ENCODE assay signal across 17 mouse cellular contexts in the genomic region with DNA sequence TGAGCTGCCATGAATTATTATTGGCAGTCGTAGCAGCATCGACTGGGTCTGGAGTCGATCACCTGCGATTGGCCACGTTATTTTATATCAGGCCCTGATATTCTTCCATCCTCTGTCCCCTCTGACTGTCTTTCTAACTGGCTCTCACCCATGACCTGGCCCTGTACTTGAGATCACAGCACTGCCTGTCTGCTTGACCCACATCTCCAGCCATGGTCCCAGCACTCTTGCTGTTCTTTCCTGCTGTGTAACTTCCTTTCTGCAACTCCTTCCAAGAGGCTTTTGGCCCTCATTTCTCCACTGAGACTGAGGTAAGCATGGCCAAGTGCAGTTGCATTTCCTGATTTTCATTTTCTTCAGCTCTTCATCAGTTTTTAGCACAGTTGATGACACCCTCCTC.
DNase-seq lines count a peak whose midpoint lies in the region; ATAC-seq and TF ChIP-seq lines count a peak whose summit lies in the region.
"Had no signal": no experiment of that assay in that cellular context is flagged by ENCODE, and none has a peak within 500 bp of the region (broad histone marks: within the 10 kb centered on the region; RNA-seq: fewer than 3 reads in every experiment).

No protein-coding gene starts in this region.

- no peaks in the 10 kb centered on the region for H3K36me3 ChIP-seq in heart, embryonic 11.5 days (ENCODE audit: control insufficient read depth, insufficient read depth, low read length)
- no peaks in the 10 kb centered on the region for H3K36me3 ChIP-seq in forebrain, postnatal 0 days (ENCODE audit: insufficient read depth)
- H3K36me3 ChIP-seq: hindbrain, embryonic 10.5 days; limb, embryonic 12.5 days; midbrain, embryonic 10.5 days had no signal

- H3K4me3 ChIP-seq in heart, embryonic 11.5 days (ENCODE audit: low read depth, low read length): no peak overlapping the region
- H3K4me3 ChIP-seq in forebrain, postnatal 0 days (ENCODE audit: low read depth, low read length): no peak overlapping the region
- H3K4me3 ChIP-seq: erythroblast, embryonic 14.5 days; hindbrain, embryonic 10.5 days; layer of hippocampus, adult 2 months; limb, embryonic 12.5 days; midbrain, embryonic 10.5 days had no signal

- no peaks in the 10 kb centered on the region for H3K4me1 ChIP-seq in heart, embryonic 11.5 days (ENCODE audit: control insufficient read depth, insufficient read depth, low read length)
- H3K4me1 ChIP-seq in forebrain, postnatal 0 days (ENCODE audit: insufficient read depth): no peaks in the 10 kb centered on the region
- H3K4me1 ChIP-seq: hindbrain, embryonic 10.5 days; limb, embryonic 12.5 days; midbrain, embryonic 10.5 days had no signal

- H3K27me3 ChIP-seq in heart, embryonic 11.5 days (ENCODE audit: control insufficient read depth, insufficient read depth, low read length): no peaks in the 10 kb centered on the region
- no peaks in the 10 kb centered on the region for H3K27me3 ChIP-seq in forebrain, postnatal 0 days (ENCODE audit: insufficient read depth, low read length)
- H3K27me3 ChIP-seq: limb, embryonic 12.5 days had no signal

- H3K9ac ChIP-seq in heart, embryonic 11.5 days (ENCODE audit: low read depth, low read length): no peak overlapping the region
- no peak overlapping the region for H3K9ac ChIP-seq in forebrain, postnatal 0 days
- H3K9ac ChIP-seq: limb, embryonic 12.5 days; liver, embryonic 14.5 days had no signal

- peak; percentile 7 to 57 for DNase-seq in heart, adult 9 months (ENCODE audit: low spot score in 2 of 2)
- peak; percentile 33 for DNase-seq in cerebellum, adult 11-12 months
- DNase-seq in cerebellum, postnatal 36 days: peak; percentile 24 to 30
- peak; percentile 44 for DNase-seq in skeletal muscle tissue, adult 2 months (ENCODE audit: low read depth, low spot score)
- DNase-seq in forebrain, postnatal 0 days: no peak
- DNase-seq in adrenal gland, adult (ENCODE audit: inconsistent age in 2 of 2, low spot score in 1 of 2): no peak
- no peak for DNase-seq in embryo, embryonic 10.5 days (ENCODE audit: low spot score)
- DNase-seq: embryo, embryonic 11 days had no signal

- no peak for ATAC-seq in heart, embryonic 11.5 days (replicated peaks; ENCODE audit: insufficient number of reproducible peaks, low FRiP score, low TSS enrichment)
- ATAC-seq in forebrain, postnatal 0 days: no peak
- ATAC-seq: inflammation-experienced regulatory T-cells, adult 6 months; Patski had no signal

- no peak overlapping the region for H3K27ac ChIP-seq in heart, embryonic 11.5 days (ENCODE audit: low read depth, low read length)
- H3K27ac ChIP-seq in forebrain, postnatal 0 days (ENCODE audit: low read depth, low read length): no peak overlapping the region
- H3K27ac ChIP-seq: hindbrain, embryonic 10.5 days; layer of hippocampus, adult 2 months; limb, embryonic 12.5 days; liver, embryonic 14.5 days; midbrain, embryonic 10.5 days had no signal

- TF ChIP-seq CTCF in forebrain, postnatal 0 days (IDR thresholded peaks at IDR 0.05; ENCODE audit: low read depth): no peak

- no peaks in the 10 kb centered on the region for H3K9me3 ChIP-seq in heart, embryonic 11.5 days (replicated peaks; ENCODE audit: control insufficient read depth, low read length)
- no peaks in the 10 kb centered on the region for H3K9me3 ChIP-seq in forebrain, postnatal 0 days (ENCODE audit: low read length)
- H3K9me3 ChIP-seq: hindbrain, embryonic 10.5 days; limb, embryonic 12.5 days; midbrain, embryonic 10.5 days had no signal

- WGBS in heart, embryonic 11.5 days (ENCODE audit: insufficient replicate concordance): 84% methylated on average over 5 of the region's 5 CpGs
- WGBS in forebrain, postnatal 0 days: 72% methylated on average over 5 of the region's 5 CpGs

- no peak overlapping the region for H3K4me2 ChIP-seq in heart, embryonic 11.5 days
- no peak overlapping the region for H3K4me2 ChIP-seq in forebrain, postnatal 0 days (ENCODE audit: low read depth)
- H3K4me2 ChIP-seq: limb, embryonic 12.5 days had no signal

Comparison
In these comparisons a context has a peak if more than half of its experiments do, and no peak if none do; other contexts are left out.
1. DNase-seq: peak in heart, adult 9 months (2 of 2), cerebellum, adult 11-12 months (single experiment), cerebellum, postnatal 36 days (2 of 2) and skeletal muscle tissue, adult 2 months (single experiment); none in forebrain, postnatal 0 days (single experiment), adrenal gland, adult (0 of 2) and embryo, embryonic 10.5 days (single experiment).